Mouse (Mus musculus) CH12.LX (cell line): ENCODE results near the gene Ntm. TPM values are rescaled to one million over a fixed set of nuclear protein-coding genes. Genes with fewer than 3 reads are reported as not detected.

Source experiments
- DNase-seq: peaks from one replicate; pipeline ENCODE4 v3.0.0-alpha.2; 2013; ENCODE audit errors: extremely low read depth
- H3K27ac ChIP-seq: 2 replicates; pipeline ENCODE4 v1.5.1; 2012; ENCODE audit warnings: low read depth, mild to moderate bottlenecking, control low read depth, moderate library complexity; ENCODE audit not compliant: insufficient read depth
- H3K27me3 ChIP-seq: replicated peaks from 2 replicates; pipeline ENCODE3; 2012; ENCODE audit warnings: inconsistent platforms
- H3K36me3 ChIP-seq, 2 experiments: replicated peaks in 1 of 2; 2 replicates each; pipeline versions ENCODE3 to v1.6.1; 2012; ENCODE audit warnings: inconsistent platforms in 1 of 2, low read length in 1 of 2, mild to moderate bottlenecking in 1 of 2, mixed read lengths in 1 of 2, moderate library complexity in 1 of 2; ENCODE audit not compliant: control insufficient read depth in 1 of 2, insufficient read depth in 1 of 2
- H3K4me1 ChIP-seq, 2 experiments: 2 replicates each; pipeline ENCODE4 v1.6.1; 2012; ENCODE audit warnings: inconsistent platforms in 1 of 2, moderate library complexity in 1 of 2; ENCODE audit not compliant: insufficient read depth in 2 of 2, control insufficient read depth in 1 of 2
- H3K4me2 ChIP-seq: 2 replicates; pipeline ENCODE4 v1.6.1; 2012; ENCODE audit warnings: low read depth, mild to moderate bottlenecking, control low read depth; ENCODE audit not compliant: poor library complexity, insufficient read depth, severe bottlenecking
- H3K4me3 ChIP-seq, 3 experiments: fragments of 150-350 bp in 1 of 3; sonication (generic) in 1 of 3; replicated peaks in 1 of 3; 2 replicates each; pipeline versions ENCODE3 to v1.5.1; 2011 to 2012; ENCODE audit warnings: low read depth in 2 of 3, low read length in 2 of 3, mild to moderate bottlenecking in 2 of 3, moderate library complexity in 2 of 3, control low read depth in 1 of 3, improper control_type of control experiment in 1 of 3, inconsistent platforms in 1 of 3, mixed read lengths in 1 of 3; ENCODE audit not compliant: poor library complexity in 1 of 3
- H3K79me2 ChIP-seq: replicated peaks from 2 replicates; pipeline ENCODE4 v1.6.1; 2012; ENCODE audit warnings: mild to moderate bottlenecking, moderate library complexity; ENCODE audit not compliant: control insufficient read depth, poor library complexity, insufficient read depth, severe bottlenecking; ENCODE audit errors: extremely low read depth
- H3K9ac ChIP-seq: 2 replicates; pipeline ENCODE4 v1.6.1; 2012; ENCODE audit warnings: low read depth, mild to moderate bottlenecking, control low read depth, moderate library complexity; ENCODE audit not compliant: insufficient read depth
- H3K9me3 ChIP-seq: replicated peaks from 2 replicates; pipeline ENCODE3; 2012; ENCODE audit warnings: low read length, inconsistent platforms, mixed read lengths
- BHLHE40 ChIP-seq: IDR thresholded peaks from 2 replicates; pipeline ENCODE4 v1.6.1; 2011; ENCODE audit warnings: mild to moderate bottlenecking, low read depth, low read length, improper control_type of control experiment
- ELF1 ChIP-seq: IDR thresholded peaks from 2 replicates; pipeline ENCODE4 v1.6.1; 2014; ENCODE audit warnings: low read depth, mild to moderate bottlenecking, inconsistent platforms, low read length, improper control_type of control experiment
- EP300 ChIP-seq: IDR thresholded peaks from 2 replicates; pipeline ENCODE4 v1.6.1; 2011; ENCODE audit warnings: low read length, improper control_type of control experiment
- ETS1 ChIP-seq: conservative IDR thresholded peaks from 2 replicates; pipeline ENCODE4 v1.6.1; 2012; ENCODE audit warnings: low read depth, mild to moderate bottlenecking, inconsistent platforms, low read length, improper control_type of control experiment, moderate library complexity
- GABPA ChIP-seq: IDR thresholded peaks from 2 replicates; pipeline ENCODE4 v1.6.1; 2012; ENCODE audit warnings: low read depth, low read length, improper control_type of control experiment, inconsistent platforms; ENCODE audit not compliant: insufficient replicate concordance
- HCFC1 ChIP-seq: IDR thresholded peaks from 2 replicates; pipeline ENCODE4 v1.6.1; 2012; ENCODE audit warnings: low read depth, mild to moderate bottlenecking, inconsistent platforms, low read length, improper control_type of control experiment
- JUN ChIP-seq: IDR thresholded peaks from 2 replicates; pipeline ENCODE4 v1.6.1; 2011; ENCODE audit warnings: low read depth, mild to moderate bottlenecking, low read length, improper control_type of control experiment, moderate library complexity; ENCODE audit not compliant: insufficient read depth
- JUND ChIP-seq: conservative IDR thresholded peaks from 2 replicates; pipeline ENCODE4 v1.6.1; 2011; ENCODE audit warnings: low read depth, low read length, improper control_type of control experiment
- KAT2A ChIP-seq: IDR thresholded peaks from 2 replicates; pipeline ENCODE4 v1.6.1; 2012; ENCODE audit warnings: low read length, improper control_type of control experiment, inconsistent platforms; ENCODE audit not compliant: insufficient replicate concordance
- MAX ChIP-seq: IDR thresholded peaks from 2 replicates; pipeline ENCODE4 v1.6.1; 2011; ENCODE audit warnings: low read length, improper control_type of control experiment
- MEF2A ChIP-seq: IDR thresholded peaks from 2 replicates; pipeline ENCODE4 v1.6.1; 2014; ENCODE audit warnings: low read depth, mild to moderate bottlenecking, inconsistent platforms, low read length, improper control_type of control experiment, borderline replicate concordance
- MXI1 ChIP-seq: IDR thresholded peaks from 2 replicates; pipeline ENCODE4 v1.6.1; 2011; ENCODE audit warnings: mild to moderate bottlenecking, low read depth, low read length, improper control_type of control experiment
- MYC ChIP-seq: IDR thresholded peaks from 2 replicates; pipeline ENCODE4 v1.6.1; 2011; ENCODE audit warnings: low read depth, mild to moderate bottlenecking, improper control_type of control experiment, low read length
- NRF1 ChIP-seq: IDR thresholded peaks from 2 replicates; pipeline ENCODE4 v1.6.1; 2014; ENCODE audit warnings: low read depth, mild to moderate bottlenecking, inconsistent platforms, low read length, improper control_type of control experiment, moderate library complexity
- POLR2A ChIP-seq: IDR thresholded peaks from 2 replicates; pipeline ENCODE4 v1.6.1; 2011; ENCODE audit warnings: low read depth, mild to moderate bottlenecking, improper control_type of control experiment, low read length
- TBP ChIP-seq: conservative IDR thresholded peaks from 2 replicates; pipeline ENCODE4 v1.6.1; 2011; ENCODE audit warnings: low read depth, low read length, improper control_type of control experiment
- USF2 ChIP-seq: conservative IDR thresholded peaks from 2 replicates; pipeline ENCODE4 v1.6.1; 2011; ENCODE audit warnings: low read depth, low read length, improper control_type of control experiment
- ZC3H11A ChIP-seq: IDR thresholded peaks from 2 replicates; pipeline ENCODE4 v1.6.1; 2012; ENCODE audit warnings: low read depth, mild to moderate bottlenecking, inconsistent platforms, low read length, improper control_type of control experiment
- ZKSCAN1 ChIP-seq: IDR thresholded peaks from 2 replicates; pipeline ENCODE4 v1.6.1; 2012; ENCODE audit warnings: low read depth, inconsistent platforms, low read length, improper control_type of control experiment, borderline replicate concordance
- ZNF384 ChIP-seq: IDR thresholded peaks from 2 replicates; pipeline ENCODE4 v1.6.1; 2012; ENCODE audit warnings: low read depth, low read length, improper control_type of control experiment, inconsistent platforms
- dilution Hi-C: fragments of 300-500 bp; cut with MboI; formaldehyde crosslinking; loops from 2 replicates; pipeline ENCODE4 v1.14.3; 2020; ENCODE audit warnings: low sequenced_read_pairs; ENCODE audit not compliant: extremely low pct_unique_long_range_greater_than_20kb, extremely low pct_ligation_motif_present
- in situ Hi-C: fragments of 300-500 bp; cut with MboI; formaldehyde crosslinking; loops from 3 replicates; pipeline ENCODE4 v1.14.3; 2019; ENCODE audit warnings: low sequenced_read_pairs, low pct_ligation_motif_present, low pct_unique_long_range_greater_than_20kb, mixed read lengths
- polyA plus RNA-seq: library from polyadenylated mRNA; unstranded; fragments of >175 nt; gene quantifications from 2 replicates; pipeline ENCODE4 v1.2.1, GENCODE M21; 2012; ENCODE audit warnings: low read depth; ENCODE audit not compliant: insufficient read length
- total RNA-seq, 2 experiments: library from RNA; depleted of rRNA; stranded (reverse); fragments of 300-350 nt in 1 of 2; fragments of >200 nt in 1 of 2; gene quantifications; 2 replicates each; pipeline ENCODE4 v1.2.3; 2012 to 2014

Ntm gene
- total and polyA plus RNA-seq, 3 experiments = not detected

DNA sequence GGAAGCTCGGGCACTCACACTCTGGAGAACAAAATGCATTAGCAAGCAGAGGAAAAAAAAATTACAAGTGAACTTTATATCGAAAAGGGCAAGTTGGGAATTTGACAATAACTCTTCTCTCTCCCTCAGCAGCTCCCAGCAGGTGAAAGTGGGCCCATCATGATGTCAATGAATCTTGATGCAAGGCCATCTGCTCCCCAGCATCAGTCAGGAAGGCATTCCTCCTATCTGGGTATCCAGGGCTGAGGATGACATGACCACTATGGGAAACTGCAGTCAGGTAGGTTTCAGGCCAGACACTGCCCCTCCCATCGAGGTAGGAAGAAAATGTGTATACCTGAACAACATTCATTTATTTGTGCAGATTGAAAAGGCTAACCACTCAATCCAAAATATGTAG, 838.5 kb downstream of the Ntm start:
- TF ChIP-seq MYC (no peak), ZKSCAN1 (no peak), JUND (no peak), MEF2A (no peak), GABPA (no peak), ELF1 (no peak), KAT2A (no peak), ETS1 (no peak), JUN (no peak)
- TF ChIP-seq, all 38 proteins: peak for 0
- no peak overlapping the region for H3K9ac ChIP-seq
- no peaks in the 10 kb centered on the region for H3K79me2 ChIP-seq
- no peak overlapping the region for H3K4me3 ChIP-seq
- H3K4me2 ChIP-seq = no peak overlapping the region
- H3K27me3 ChIP-seq = no peaks in the 10 kb centered on the region
- no peaks in the 10 kb centered on the region for H3K4me1 ChIP-seq
- DNase-seq = no peak
- H3K9me3 ChIP-seq = peaks cover 37% of the 10 kb centered on the region
- H3K27ac ChIP-seq = no peak overlapping the region
- dilution Hi-C loops = no loop called here
- in situ Hi-C loops = no loop called here
- no peaks in the 10 kb centered on the region for H3K36me3 ChIP-seq

DNA sequence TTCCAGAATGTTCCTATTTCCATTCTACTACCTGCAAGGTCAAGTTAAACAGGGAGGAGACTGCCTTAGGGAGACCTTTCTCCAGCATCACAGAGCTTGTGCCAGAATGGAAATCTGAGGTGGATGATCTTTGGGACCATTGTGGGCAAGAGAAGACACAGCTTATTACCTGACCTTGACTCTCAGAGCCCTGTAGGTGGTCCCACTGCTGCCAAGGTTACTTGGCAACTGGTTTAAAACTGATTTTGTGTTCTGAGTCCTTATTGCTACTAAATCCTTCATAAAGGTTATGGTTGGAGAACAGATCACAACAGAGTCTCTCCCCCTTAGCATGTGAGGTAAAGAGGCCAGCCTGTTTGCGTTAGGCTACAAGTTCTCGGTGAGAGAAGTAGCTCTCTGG, 839.1 kb downstream of the Ntm start:
- H3K4me1 ChIP-seq = no peaks in the 10 kb centered on the region
- in situ Hi-C loops = no loop called here
- no peak overlapping the region for H3K4me2 ChIP-seq
- H3K27me3 ChIP-seq = no peaks in the 10 kb centered on the region
- DNase-seq = no peak
- H3K9me3 ChIP-seq = peaks cover 32% of the 10 kb centered on the region
- no peak overlapping the region for H3K27ac ChIP-seq
- no peak overlapping the region for H3K9ac ChIP-seq
- no peaks in the 10 kb centered on the region for H3K36me3 ChIP-seq
- H3K4me3 ChIP-seq = no peak overlapping the region
- dilution Hi-C loops = no loop called here
- H3K79me2 ChIP-seq = no peaks in the 10 kb centered on the region
- TF ChIP-seq USF2 = no peak
- TF ChIP-seq TBP = no peak
- no peak for TF ChIP-seq JUND
- no peak for TF ChIP-seq EP300
- TF ChIP-seq HCFC1 = no peak
- TF ChIP-seq ZC3H11A = no peak
- no peak for TF ChIP-seq POLR2A
- TF ChIP-seq MAX = no peak
- no peak for TF ChIP-seq NRF1
- no peak for TF ChIP-seq BHLHE40
- no peak for TF ChIP-seq ZKSCAN1
- no peak for TF ChIP-seq ZNF384
- TF ChIP-seq MXI1 = no peak
